Mouse (Mus musculus): Measurements from ENCODE around the gene Ppm1g.

DNA sequence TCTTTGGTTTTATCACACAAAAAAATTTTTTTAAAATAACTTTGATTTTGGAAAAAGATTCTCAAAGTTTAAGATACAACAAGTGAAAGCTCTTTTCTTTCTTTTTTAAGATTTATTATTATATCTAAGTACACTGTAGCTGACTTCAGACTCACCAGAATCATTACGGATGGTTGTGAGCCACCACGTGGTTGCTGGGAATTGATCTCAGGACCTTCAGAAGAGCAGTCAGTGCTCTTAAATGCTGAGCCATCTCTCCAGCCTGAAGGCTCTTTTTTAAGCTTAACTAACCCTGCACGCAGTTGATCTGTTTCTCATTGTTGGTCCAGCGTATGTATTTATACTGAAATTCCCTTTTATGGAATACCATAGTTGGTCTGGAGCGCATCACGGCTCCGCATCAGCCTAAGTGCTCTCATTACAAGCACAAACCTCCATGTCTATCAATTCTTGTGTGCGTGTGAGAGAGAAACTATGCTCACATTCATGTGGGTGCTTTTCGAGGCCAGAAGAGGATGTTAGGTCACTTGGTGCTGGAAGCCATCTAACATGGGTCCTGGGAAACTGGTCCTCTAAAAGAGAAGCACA, 39.2 kb downstream of the Ppm1g start:
- TF ChIP-seq POLR2A (IDR thresholded peaks at IDR 0.05; ENCODE audit: borderline replicate concordance, extremely low read depth, low read depth, low read length) (no peak), CTCF (IDR thresholded peaks at IDR 0.05; ENCODE audit: insufficient read depth, low read length) (no peak)

Measured in lung, adult 2 months (tissue).